Mouse (Mus musculus) adrenal gland, adult (tissue): ENCODE measurements around the gene Lrba.

Experiments used
- DNase-seq, 2 experiments: peaks; one replicate each; pipeline ENCODE4 v3.0.0; 2022 to 2023; ENCODE audit warnings: low spot score in 1 of 2; ENCODE audit not compliant: inconsistent age in 2 of 2

The Lrba gene

DNA sequence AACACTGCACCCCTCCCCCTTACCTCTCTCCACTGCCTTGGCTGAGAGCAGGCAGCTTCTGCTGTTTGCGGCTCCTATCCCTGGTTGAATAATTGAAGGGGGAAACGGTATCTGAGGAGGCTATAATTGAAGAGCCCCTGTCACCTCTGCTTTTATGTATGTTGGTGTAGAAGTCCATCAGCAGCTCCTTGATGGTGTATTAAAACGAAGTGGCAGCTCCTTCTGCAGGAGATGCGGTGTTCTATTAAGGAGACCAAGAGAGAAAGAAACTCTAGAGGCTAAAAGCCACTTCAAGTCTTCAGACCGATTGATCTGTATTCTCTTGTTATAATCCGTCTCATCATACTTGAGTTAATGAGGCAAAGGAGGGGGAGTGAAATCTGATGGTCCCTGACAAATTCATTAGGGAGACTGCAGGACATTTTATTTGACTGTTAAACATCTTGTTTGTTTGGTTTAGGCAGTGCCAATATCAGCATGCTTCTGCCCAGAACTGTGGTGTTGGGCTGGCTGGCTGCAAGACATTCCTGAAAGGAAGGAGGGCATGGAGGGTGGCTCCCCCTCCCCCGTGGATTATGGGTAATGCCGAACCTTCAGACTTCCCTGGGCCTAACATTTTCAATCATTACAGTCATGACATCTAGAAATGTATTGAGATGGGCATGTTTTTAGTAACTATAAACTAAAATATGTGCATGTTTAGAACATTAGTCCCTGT, 326.7 kb downstream of the Lrba start:
- DNase-seq: peak in 1 of 2 experiments; percentile 25

DNA sequence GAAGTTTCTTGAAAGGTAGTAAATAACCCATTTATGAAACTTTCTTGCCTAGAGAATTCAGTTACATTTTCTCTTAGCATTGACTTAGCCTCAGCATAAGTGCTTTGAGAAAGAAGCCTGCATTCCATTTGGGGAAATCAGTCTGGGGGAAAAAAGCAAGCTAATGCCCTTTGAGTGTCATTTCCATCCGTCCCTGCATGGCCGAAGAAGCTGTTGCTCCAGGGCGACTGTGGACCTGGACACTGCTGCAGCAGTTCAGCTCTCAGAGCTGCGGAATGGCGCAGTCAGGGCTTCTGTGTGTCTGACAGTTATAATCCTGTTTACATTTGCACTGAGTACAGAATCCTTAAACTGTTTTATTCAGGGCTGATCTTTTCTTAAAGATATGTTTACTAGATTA, 327.7 kb downstream of the Lrba start:
- peak in 1 of 2 experiments; percentile 27 for DNase-seq

DNA sequence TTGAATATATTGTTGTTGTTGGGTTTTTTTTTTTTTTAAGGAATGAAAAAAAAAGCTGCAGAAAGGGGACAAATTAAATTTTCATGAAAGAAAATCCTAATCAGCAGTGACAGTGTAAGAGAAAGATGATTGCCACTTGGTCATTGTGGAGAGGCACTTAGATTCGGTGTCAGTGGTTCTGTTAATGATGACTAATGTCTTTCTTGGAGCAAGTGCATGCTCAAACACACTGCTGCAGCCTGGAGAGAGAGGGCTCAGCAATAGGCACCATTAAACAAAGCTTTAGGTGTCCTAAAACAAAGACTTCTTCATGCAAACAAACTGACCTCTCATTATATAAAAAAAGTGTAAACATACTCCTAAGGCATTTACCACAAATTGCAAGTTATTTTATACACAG, 334.5 kb downstream of the Lrba start:
- no peak for DNase-seq

DNA sequence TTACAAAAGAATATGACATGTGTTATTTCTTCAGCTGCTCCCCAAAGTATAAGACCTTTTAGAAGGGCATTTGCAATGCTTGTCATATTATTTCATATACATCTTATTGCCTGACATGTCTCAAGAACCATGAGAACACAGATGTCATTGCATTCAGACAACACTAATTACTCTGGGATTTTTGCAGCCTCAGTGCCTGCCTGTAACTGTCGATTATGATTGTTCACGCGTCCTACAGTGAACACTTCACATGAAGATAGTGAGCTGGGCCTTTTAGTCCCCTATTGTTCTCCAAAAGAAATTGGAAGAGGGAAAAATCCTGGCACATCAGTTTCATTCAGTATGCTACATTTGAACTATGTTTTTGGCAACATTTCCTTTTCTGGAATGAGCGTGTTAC, 335.2 kb downstream of the Lrba start:
- no peak for DNase-seq

DNA sequence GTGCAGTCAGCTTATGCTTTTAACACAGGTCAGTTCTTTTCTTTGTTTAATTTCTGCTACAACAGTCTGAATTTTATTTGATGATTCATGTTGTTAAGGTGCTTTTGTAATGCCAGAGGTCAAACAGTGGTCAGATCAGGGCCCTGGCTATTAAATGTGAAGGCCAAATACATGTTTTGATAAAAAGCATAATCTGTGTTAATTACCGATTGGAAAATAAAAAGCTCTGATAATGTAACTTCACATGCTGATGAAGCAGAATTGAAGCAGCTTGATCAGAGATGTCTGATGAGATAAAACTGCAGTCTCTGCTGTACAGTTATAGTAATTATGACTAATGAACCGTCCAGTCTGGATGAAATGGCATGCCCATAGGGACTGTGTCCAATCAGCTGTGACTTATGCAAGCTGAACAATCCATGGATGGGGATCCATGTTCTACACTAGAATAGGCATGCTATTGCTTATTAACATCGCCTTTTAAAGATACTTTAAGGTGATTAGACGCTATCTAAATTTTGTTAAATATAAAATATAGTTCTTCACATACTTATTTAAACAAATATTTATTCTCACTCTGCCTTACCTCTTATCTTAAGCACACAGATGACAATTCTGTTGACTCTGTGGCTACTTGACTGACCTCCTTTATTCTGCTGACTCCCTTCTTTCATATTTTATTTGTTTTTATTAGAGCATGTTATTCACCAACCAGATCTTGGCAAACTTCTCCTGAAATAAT, 336.0 kb downstream of the Lrba start:
- peak; percentile 8 to 71 for DNase-seq

DNA sequence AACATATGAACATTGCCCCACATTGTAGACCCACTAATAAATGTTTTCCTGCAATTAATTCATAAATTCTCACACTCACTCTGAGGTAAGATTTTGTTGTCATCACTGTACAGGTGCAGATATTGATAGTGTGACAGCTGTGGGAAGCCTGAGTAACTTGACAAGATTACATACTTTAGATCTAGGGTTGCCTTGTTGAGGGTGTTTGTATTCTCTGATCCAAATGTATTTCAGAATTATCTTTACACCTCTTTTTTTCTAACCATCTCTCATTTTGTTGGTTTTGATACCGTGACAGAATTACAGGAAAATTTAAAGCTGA, 336.5 kb downstream of the Lrba start:
- no peak for DNase-seq

DNA sequence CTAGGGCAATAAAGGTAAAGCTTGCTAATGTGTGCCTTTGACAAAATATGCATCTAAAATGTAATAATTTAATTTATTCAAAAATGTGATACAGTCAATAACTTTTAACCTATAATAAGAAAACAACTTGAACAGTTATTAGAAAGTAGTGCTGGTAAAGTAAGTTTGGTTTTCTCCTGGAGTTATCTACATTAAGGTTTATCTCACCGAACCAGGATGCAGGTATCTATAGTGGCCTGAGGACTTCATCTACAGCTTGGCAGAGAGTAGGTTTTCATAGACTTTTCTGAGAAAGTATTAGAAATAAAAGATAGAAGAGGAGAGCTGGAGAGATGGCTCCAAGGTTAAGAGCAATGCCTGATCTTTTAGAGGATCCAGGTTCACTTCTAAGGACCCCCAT, 336.9 kb downstream of the Lrba start:
- DNase-seq: no peak

DNA sequence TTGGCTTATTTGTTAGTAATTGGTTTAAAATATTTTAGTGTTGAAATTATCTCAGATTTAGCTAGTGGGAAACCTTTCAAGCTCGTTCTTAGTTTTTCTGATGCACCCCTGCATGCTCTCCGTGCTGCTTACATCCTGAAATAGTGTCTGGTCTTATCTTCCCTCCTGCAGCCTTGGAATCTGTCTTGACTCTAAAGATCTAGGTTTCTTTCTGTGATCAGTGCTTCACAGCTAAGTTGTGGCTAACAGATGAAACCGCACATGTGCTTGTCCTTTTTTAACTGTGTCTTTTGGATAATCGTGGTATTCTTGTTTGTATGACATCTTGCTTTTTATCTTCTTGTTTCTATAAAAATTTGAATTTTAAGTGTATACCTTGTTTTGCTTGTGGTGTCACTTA, 342.8 kb downstream of the Lrba start:
- no peak for DNase-seq

DNA sequence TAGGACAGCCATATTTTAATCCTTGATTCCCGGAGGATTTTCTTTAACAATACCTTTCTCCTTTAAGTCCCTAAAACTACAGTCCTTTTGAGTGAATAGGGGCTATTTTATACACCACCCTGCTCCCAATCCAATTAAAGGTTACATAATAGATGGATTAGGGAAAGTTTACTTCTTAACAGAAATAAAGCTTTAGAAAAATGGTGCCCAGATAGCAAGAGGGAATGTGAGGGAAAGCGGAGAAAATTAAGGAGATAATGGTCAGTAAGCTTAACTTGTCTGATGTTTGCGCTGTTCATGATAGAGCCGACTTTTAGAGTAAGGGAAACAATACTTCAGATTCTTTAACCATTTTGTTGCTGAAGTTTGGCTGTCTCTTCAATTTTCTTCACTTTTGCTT, 347.0 kb downstream of the Lrba start:
- no peak for DNase-seq

DNA sequence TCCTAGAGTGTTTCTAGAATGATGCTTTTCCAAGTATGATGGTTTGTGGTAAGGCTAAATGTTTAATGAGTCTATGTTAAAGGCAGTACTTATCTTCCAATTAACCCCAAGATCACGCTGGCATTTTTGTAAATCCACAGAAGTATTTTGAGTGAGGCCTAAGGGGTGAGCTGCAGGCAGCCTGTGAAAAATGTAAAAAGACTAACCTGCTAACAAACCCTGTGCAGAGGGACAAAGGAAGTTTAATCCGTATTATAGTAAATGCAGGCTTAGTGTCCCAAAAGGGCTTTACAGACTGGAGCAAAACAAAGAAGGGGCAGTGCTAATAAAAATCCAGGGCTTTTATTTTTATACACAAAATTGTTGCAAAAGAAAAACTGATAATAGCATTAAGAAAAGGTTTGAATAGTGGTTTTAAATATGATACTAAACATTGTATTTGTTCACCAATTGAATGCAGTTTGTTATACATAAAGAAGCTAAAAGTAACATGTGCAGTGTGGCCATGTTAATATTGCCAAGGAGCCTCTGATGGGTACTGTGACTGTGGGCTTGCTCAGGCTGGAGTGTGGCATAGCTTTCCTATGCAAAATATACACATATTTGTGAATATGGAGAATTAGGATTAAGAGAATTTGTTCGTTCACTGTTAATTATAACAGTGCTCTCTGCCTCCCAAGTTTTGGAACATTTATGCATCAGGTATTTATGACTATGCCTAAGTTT, 348.2 kb downstream of the Lrba start:
- DNase-seq: no peak

DNA sequence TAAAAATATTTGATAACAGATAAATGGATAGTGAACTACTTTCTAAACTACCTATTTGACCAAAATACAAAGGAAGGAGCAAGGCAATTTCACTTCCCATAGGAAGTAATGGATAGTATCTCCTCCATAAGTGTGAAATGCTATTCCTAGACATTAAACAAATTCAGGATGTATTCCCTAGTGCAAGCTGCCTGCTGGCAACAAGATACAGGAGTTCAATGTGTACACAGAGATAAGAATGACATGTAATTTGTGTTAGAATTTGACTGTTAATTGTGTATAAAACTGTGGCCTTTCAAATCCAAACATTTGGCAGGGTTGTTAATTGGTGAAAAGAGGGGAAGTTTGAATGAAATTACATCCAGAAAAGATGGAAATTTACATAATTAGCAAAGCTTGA, 350.8 kb downstream of the Lrba start:
- no peak for DNase-seq

DNA sequence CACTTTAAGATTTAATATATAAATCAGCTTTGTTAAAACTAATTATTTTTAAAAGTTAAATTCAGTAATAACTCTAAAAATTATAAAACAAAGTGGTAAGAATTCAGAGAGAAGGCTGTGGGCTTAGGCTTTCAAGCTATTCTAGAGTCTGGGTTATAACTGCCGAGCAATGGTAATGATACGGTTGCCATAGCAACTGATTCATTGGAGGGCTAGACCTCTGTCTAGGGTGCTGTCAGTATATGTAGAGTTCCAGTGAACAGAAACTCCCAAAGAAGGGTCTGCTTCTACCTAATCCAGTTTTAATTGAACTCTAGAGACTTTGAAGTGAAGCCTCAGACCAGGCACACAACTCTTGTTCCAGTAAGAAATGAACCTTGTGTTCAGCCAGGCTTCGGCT, 377.8 kb downstream of the Lrba start:
- DNase-seq: no peak

DNA sequence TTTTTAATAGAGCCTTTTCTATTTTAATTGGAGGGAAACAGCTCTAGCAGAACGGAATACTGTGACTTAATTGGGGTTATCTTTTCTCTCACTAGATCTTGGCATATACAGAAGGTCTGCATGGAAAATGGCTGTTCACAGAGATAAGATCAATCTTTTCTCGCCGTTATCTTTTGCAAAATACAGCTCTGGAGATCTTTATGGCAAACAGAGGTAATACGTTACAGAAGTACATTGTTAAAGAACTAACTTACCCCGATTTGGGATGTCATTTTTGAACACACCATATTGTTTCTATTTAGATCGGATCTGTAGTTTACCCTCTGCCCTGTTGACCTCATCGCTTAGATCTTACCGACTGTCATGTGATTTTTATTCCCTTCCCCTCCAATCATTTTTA, 381.3 kb downstream of the Lrba start:
- no peak for DNase-seq

DNA sequence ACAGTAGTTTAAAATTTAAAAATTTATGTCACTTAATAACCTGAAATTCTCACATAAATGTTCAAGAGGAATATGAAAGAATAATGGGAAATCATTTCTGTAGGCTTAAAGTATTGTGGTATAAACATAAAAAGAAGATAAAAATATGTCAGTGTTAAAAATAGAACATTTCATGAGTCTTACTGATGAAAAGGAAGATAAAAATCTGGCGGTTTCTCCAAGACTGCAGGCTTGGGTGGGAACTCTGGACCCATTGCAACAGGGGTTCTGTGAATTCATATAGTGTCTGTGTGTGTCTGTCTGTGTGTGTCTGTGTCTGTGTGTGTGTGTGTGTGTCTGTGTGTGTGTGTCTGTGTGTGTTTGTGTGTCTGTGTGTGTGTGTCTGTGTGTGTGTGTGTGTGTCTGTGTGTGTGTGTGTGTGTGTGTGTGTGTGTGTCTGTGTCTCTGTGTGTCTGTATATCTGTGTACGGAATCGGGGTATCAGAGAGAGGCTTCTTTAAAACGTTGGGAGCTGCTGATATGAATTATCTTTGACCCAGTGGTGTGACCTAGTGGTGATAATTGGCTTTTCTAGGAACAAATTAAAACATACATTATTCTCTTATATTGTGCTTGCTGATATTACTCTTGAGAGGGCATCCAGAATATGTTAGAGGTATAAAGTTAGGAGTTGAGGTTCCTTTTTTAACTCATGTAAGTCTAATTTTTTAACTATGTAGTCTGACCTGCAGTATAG, 402.7 kb downstream of the Lrba start:
- no peak for DNase-seq

DNA sequence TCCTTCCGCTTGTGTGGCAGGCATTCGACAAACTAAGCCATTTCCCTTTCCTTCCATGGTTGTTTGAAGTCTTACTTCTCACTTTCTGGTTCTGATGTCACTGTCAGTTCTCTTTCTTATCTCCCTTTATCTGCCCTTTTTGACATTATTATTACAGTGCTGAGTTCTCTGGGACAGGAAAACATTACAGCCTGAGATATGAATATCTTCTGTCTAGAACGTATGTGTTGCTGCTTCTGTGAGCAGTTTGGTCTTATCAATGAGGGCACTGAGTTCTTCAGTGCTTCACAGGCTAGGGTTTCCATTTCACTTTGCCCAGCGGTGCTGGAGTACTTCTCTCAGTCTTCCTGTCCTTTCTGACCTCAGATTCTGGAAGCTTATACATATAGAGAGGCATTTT, 404.9 kb downstream of the Lrba start:
- DNase-seq: no peak

DNA sequence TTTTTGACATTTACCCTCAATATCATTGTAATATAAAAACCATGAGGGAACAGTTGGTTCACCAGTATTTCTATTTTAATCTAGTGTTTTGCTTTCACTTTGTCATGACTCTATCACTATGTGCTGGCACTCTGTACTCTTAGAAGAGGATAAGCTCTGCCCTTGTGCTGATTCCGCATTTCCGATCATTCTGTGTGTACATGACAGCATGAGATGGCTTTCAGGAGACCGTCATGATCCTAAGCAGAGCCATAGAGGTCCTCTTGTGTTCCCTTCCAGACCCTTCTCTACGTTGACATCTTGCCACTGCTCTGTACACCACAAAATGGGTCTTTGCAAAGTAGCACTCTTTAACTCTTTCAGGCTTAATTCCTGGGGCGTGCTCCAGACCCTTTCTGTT, 411.0 kb downstream of the Lrba start:
- peak in 1 of 2 experiments; percentile 35 for DNase-seq

DNA sequence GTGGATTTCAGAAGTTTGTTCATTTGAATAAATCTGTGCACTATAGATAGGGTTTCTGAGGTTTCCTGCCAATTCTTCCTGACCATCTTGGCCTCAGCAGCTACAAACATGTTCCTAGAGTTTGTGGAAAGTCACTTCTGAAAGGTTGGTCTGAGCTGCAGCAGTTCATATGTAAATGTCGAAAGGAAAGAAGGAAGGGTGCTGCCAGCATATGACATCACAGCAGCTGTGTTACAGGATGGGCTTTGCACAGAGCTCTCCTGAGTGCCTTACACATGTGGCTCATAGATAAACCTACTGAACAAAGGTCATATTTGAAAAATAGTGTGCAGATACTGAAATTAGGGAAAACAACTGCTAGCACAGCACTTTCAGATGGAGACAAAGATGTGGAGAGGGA, 411.5 kb downstream of the Lrba start:
- no peak for DNase-seq

DNA sequence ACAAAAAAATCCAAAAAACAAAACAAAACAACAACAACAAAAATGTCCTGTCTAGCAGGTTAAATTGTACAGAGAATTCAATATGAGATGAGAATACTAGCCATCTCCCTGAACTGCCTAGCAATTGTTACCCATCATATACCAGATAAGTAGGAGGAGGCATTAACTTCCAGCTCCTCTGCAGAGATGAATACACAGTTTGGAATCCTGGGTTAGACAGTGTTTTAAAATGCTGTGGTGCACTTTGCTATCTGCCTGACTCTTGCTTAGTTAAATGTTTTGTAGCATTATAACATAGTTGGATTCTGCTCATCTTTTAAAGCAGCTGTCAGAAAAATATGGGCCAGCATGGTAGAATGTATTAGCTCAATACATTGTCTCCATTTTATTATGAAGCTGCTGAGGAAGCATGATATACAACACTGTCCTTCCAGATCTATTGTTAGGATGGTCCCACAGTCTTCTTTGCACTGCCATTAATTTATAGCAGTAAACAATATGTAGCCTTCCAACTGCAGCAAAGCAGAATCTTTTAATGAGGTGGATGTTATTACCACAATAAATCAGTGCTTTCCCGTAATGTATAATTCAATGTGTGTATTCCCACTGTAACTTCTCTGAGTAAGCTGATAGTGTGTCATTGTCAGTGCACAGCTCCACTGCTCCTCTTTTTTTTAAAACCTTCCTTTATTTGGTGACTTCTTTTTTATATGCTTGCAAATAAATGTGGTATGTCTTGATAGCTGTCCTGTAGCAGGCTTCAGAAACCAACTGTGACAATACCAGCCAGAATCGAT, 414.3 kb downstream of the Lrba start:
- DNase-seq: no peak

DNA sequence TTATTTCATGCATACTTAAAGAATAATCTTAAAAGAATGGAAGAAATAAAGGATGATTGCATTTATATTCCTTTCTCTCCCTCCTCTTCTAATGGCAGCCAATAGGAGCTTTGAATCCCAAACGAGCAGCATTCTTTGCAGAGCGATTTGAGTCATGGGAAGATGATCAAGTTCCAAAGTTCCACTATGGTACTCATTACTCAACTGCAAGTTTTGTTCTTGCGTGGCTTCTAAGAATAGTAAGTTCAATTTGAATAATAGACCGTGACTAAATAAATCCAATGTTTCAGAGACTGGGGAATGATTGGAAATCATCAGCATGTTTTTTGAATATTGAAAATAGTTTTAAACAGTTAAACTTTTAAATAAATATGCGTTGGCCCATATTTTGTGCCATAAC, 416.9 kb downstream of the Lrba start:
- DNase-seq: no peak

DNA sequence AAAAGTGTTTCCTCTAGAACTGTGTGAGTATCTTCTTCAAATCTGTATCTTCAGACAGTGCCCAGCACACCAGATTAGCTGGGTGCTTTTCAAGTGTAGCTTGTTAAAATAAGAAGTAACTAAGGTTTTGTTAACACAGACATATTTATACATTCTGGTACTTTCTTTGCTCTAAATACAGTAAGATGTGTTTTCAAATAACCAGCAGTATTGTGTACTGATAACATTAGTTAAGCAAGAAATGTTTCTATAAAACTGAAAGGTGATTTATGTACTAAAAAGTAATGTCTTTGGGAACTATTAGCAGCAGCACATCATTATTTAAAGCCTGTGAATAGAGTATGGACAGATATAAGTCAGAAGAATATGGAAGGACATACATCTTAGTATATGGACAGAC, 417.3 kb downstream of the Lrba start:
- DNase-seq: no peak

DNA sequence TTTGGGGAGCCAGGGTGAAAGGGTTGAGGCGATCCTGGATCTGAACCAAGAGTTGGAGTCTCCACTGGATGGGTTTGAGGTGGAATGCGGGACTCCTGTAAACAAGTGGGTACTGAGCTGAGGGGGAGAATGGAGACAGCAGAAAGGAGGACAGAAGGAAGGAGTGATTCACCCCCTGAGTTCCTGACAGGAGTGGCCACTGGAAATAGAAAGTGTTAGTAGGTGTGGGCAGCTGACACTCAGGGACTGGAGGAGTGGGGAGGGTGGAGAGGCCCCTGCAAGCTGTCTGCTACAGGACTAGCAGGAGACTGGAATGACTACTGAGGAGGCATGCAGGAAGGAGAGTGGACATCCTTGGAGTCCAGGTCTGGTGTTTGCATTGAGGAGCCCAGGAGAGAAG, 422.3 kb downstream of the Lrba start:
- DNase-seq: no peak
